Mouse (Mus musculus) cerebellum, postnatal 4 days (tissue): ENCODE data around the gene Cdc42.

ENCODE experiments used
- DNase-seq, 2 experiments: peaks; one replicate each; pipeline ENCODE4 v3.0.0; 2022; ENCODE audit warnings: low spot score in 2 of 2, mixed read lengths in 1 of 2

Cdc42 gene

GRCm38 (mm10) chr4:137285876-137286661 is 71.5 kb downstream of the Cdc42 start:
- no peak for DNase-seq

- no peak for DNase-seq
Observed at GRCm38 (mm10) chr4:137283407-137283732, 74.2 kb downstream of the Cdc42 start.

- no peak for DNase-seq
Observed at GRCm38 (mm10) chr4:137282584-137283406, 74.7 kb downstream of the Cdc42 start.

- DNase-seq: no peak
Observed at GRCm38 (mm10) chr4:137282122-137282521, 75.4 kb downstream of the Cdc42 start.

- DNase-seq: no peak
Observed at GRCm38 (mm10) chr4:137281273-137281672, 76.2 kb downstream of the Cdc42 start.

- DNase-seq: no peak
Observed at GRCm38 (mm10) chr4:137279346-137279745, 78.2 kb downstream of the Cdc42 start.

- DNase-seq: no peak
Observed at GRCm38 (mm10) chr4:137278144-137279040, 79.1 kb downstream of the Cdc42 start.

GRCm38 (mm10) chr4:137277600-137278143 is 79.8 kb downstream of the Cdc42 start:
- no peak for DNase-seq

GRCm38 (mm10) chr4:137277166-137277513 is 80.4 kb downstream of the Cdc42 start, which contains the start of gene Wnt4:
TSS of gene Wnt4 (plus strand) at chr4:137277489.
- DNase-seq: peak in 1 of 2 experiments; percentile 33

GRCm38 (mm10) chr4:137276443-137277165 is 80.9 kb downstream of the Cdc42 start:
- DNase-seq: no peak

GRCm38 (mm10) chr4:137274304-137274703 is 83.2 kb downstream of the Cdc42 start:
- DNase-seq: no peak

- no peak for DNase-seq
Observed at GRCm38 (mm10) chr4:137271856-137272255, 85.7 kb downstream of the Cdc42 start.
